Mouse (Mus musculus): ENCODE measurements around the gene Itga6.

Itga6 gene

DNA sequence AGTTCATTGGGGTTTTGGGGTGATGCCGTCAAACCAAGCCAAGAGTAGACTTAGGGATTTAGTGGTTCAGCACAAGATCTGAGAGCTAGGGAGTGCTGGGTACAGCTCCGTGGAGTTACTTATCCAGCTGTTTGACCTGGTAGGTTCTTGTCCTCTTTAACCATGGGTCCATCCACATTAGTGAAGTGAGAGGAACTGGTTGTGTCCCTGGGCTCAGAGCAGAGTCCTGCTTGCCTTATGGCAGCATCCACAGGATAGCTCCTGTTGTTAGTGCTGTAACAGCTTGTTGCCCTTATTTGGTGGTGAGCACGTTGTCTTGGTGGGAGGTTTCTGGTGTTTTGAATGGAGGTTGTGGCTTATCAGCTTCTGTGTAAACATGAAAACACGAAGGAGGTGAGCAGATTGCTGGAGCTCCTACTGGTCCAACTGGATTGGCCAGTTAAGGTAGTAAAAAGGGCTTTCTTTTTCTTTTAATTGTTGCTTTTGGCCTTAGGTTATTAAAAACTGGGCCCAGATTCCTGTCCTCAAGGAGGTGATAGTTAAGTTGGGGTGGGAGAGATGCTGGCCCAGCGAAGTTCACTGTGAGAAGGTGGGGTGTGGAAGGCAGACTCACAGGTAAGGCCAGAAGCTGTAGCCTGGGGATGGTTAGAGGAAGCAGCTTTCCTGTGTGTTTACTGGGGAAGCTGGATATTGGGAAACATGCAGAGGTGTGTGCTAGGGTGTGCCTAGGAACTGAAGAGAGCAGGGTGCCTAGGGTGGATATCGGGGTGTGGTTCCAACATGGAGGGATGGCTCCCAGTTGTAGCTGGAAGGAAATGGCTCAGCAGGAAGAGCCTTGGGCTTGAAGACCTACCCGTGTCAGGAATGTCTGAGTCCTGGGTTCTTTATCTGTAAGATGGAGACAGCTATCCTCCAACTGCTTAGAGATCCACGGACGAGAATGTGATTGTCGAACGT is 60.5 kb downstream of the Itga6 start:
- DNase-seq, result no peak

DNA sequence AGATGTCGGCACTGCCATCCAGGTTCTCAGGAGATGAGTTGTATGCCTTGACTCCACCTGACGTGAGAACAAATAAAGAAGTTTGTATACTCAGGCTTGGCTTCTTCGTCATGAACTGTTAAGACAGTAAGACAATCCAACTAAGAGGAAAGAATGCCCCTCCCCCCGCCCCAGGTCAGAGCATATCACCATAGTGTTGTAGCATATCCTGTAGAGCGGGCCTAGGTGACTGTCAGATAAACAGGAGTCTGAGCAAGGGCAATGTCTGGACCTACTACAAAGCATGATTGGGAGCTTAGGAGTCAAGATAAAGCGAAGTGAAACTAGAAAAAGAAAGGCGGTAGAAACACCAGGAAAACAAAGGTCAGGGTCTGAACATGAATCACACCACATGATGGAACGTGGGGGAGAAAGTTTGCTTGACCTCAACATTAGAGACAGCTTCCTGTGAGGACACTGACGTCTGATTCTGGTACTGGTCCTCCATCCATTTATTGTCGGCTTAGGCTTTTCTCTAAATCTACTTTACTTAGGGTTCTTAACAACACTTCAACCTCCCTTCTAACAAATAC is 64.0 kb downstream of the Itga6 start:
- DNase-seq, result no peak

DNA sequence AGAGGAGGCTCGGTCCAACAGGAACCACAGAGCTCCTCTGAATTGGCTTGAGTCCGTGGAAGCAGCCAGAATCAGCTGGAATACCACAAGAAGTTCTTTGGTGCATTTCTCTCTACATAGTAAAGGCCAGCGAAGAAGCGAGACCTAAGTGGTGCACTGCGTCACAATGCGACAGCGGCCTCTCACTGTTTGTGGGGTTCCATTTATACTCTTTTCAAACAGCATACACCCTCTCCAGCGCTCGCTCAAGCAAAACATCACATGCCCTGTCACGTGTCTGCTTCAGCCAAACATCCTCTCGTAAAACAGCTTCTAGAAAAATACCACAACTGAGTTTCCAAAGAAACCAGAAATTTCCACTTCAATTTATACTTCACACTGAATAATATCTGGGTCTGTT is 64.6 kb downstream of the Itga6 start:
- no peak for DNase-seq

DNA sequence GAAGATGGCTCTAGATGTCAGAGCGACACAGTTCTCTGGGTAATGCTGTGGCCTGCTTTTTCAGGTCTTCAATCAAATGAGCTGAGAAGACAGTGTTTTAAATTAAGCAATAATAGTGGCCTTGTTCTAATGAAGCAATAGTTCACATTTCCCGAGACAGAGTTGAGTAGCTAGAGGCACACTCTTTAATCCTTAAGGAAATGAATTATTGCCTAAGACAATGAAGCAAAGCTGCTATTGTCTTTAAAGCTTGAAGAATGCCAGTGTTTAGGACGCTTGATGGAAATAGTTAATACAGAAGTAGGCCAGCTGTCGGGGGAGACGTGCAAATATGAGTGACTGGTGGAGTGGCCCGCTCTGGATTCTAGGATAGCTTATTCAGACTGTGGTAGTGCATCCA is 65.5 kb downstream of the Itga6 start:
- DNase-seq, result no peak

DNA sequence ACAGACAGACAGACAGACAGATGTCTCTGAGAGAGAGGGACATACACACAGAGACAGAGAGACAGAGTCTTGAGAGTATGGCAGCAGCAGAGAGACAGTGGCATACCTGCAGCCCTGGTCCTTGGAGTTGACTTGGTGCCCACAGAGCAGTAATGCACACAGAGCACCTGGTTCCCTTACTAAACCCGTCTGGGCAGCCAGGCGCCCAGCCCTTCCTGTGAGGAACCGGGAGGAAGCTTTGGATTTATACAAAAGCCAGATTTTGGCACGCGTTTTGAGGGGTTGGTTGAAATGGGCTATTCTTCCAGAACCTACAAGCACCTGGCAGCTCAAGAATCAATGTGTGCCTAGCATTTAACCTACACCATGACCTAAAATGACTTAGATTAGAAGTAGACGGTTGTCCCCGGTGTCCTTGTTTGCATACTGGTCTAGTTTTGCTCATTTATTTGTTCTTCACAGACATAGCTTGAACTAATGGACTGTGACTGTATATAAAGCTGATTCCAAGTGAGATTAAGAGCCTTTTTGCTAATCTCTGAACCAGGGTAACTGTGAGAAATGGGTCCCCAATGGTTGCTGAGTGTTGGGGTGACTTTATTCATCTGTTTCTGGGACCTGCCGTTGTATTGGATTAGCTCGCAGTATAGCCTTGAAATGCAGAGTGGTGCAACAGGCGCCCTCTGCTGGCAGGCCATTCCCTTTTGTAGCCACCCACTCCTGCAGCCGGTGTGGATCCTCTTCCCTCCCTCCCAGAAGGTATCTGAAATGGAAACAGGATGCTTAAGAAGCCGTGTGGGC is 67.0 kb downstream of the Itga6 start:
- peak; percentile 93 to 96 for DNase-seq

DNA sequence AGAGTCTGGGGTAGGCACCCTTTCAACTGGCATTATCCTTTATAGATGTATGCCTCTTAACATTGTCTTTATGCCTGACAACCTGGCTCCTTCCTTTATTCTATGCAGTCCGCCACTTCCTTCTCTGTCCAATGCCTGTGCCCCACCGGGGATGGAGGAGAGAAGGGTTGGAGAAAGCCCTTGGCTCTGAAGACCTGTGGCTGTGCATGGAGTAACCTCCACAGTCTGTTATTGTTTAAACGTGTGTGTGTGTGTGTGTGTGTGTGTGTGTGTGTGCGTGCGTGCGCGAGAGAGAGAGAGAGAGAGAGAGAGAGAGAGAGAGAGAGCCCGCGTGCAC is 67.6 kb downstream of the Itga6 start:
- no peak for DNase-seq

DNA sequence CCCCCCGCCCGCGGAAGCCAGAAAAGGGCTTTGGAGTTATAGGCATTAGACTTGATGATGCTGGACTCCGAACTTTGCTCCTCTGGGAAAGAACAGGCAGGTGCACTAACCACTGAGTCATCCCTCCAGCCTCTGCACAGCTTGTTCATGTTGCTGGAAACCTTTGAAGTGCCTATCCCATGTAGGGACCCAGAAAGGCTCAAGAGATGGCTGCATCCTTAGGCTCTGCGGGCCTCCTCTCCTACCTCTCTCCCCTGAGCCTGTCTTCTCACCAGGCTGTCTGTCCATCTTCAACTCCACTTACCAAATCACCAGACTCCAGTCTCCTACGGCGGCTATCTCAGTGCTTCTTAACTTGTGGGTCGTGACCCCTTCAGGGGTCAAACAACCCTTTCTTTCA is 68.0 kb downstream of the Itga6 start:
- no peak for DNase-seq

DNA sequence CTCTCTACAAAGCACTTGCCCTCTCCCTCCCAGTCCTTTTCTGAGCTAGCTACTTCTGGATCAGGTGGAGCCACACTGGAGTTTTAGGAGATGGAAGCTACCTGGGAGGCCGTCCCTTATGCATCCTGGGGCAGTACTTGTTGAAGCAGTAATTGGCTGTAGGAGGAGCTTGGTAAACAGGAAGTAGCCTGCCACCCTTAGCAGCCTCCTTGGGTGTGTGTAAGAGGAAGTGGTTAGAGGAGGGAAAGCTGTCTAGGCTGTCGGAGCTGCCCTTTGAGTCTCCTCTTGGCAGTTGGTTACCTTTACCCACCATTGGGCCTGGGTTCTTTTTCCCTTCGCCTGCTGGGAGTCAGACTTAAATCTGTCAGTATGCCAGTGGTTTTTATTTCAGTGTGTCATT is 68.6 kb downstream of the Itga6 start:
- no peak for DNase-seq

DNA sequence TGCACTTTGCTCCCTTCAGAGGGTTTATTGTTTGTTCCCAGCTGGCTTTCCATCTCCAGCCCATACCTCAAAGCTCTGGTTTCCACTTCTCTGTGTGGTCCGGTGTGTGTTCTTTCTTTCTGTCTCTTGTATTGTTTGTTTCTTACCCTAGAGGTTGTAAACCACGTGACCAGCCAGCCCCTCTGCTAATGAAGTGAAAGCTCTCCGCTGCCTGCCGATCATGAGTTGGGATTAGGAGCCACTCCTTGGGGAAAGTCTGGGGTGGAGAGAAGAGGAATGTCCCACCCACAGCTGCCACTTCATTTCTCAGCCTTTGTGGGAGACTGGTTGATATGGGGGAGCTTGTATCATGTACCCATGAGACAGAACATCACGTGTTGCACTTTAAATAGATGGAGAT is 69.9 kb downstream of the Itga6 start:
- no peak for DNase-seq

DNA sequence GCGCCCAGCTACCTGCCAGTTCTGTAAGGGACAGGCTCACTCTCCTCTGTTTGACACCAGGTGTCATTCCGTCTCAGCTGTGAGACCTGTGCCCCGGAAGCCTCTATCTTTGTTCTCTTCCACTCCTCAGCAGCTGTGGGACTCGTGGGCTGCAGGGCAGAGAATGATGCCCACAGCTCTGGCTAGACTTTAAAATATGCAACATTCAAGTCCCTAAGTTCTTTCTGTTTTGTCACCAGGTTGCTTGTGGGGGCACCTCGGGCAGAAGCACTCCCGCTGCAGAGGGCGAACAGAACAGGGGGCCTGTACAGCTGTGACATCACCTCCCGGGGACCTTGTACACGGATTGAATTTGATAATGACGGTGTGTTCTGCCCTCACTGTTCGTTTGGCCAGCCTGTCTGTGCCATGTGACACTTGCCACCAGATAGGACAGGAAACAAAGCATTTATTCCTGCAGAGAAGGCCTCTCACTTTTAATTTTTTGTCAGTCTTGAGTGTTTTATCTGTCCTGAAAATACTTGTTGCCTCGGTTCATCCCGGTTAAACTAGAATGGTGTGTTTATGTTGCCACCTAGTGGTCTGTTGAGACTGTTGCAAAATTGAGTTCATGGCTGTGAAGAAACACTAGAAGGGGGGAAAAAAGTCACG is 71.1 kb downstream of the Itga6 start:
- DNase-seq, result peak; percentile 29 to 58

DNA sequence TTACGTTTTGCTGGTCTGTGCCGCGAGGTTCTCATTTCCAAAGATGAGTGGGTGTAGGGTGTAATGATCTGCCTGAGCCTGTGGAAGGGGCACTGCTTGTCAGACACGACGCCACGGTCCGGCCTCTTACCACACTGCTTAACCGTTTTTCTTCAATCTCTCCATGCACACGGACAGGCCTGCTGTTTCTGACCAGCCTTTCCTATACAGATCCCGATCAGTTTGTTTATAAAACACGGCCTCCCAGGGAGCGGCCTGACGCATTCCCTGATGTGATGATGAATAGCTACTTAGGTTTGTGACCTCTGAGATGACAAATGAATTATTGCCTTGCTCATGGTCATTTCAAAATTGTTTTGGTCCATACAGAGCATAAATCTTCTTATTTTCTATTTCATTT is 78.7 kb downstream of the Itga6 start:
- no peak for DNase-seq

DNA sequence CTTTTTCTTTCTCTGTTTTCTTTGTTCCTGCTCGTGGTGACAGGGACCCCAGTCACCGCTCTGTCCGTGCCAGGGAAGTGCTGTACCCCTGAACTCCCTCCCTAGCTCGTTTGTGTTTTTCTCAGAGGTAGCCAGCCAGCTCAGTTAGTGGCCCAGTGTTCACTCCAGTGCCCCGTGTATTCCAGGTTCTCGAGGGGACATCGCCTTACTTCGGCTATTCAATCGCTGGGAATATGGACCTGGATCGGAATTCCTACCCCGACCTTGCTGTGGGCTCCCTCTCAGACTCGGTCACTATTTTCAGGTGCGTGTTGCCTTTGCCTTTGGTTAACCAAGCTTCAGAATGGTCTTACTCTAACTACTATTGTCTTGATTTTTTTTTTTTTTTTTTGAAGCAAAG is 82.3 kb downstream of the Itga6 start:
- DNase-seq, result no peak

DNA sequence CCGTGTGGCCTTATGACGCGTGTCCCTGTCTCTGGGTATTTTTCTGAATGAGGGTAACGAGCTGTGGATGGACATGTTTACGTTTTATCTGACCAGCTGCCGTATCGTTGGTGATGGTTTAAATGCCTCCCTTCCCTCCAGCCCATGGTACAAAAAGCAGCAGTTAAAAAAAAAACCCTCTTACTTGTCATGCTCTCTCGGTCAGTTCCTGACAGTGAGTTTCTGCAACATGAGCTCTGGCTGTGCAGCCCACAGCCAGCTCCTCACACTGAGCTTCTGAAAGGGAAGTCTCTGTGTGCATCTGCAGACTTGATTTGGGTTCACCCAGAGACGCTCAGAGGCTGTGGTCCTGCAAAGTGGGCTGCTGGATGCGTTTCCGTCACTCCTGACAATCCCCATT is 83.5 kb downstream of the Itga6 start:
- DNase-seq, result no peak

DNA sequence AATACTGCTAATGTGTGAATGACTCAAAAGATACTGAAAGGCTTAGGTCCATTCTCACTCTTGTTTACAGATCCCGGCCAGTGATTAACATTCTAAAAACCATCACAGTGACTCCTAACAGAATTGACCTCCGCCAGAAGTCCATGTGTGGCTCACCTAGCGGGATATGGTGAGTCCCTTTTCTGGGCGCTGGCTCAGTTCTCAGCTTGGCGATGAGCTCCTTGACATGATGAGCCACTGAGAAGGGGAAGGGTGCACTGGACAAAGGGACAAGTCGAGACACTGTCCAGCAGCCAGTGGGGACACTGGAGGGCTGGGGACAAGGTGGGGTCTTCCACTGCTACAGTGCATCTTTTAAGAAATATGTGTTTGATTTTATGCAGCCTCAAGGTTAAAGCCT is 88.2 kb downstream of the Itga6 start:
- DNase-seq, result no peak

DNA sequence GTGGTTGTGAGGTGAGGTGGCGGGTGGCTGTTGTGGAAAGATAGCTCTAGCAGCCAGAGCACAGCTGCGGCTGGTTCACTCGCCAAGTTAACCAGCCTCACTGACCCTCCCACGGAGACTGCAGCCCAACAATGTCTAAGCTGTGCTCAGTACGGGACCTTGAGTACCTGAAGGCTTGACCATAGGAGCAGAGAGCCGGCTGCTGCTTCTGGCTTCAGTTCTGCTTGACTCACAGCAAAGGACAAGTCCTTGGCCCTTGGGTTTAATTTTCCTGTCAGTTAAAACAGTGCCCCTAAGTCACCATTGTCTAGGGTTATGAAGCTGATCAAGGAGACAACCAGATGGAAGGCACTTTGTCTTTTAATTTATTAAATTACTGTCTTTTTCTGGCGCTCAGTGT is 89.0 kb downstream of the Itga6 start:
- DNase-seq, result peak in 1 of 2 experiments; percentile 8

DNA sequence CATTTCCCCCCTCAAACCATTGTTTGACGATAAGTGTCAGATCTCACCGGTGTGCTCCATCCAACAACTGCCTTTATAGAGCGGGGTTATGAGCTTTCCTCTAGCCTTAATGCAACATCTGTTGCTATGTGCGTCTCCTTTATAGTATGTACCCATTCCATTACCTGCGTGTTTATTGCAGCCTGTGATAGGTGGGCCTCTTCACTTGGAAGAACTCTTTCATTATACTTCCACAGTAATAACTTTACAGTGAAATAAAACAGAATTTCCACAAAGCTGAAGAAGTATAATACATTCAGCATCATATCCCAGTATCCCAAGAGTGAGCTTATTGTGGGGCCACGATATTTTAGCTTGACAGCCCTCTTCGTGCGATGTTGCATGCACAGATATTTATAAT is 90.1 kb downstream of the Itga6 start:
- no peak for DNase-seq

DNA sequence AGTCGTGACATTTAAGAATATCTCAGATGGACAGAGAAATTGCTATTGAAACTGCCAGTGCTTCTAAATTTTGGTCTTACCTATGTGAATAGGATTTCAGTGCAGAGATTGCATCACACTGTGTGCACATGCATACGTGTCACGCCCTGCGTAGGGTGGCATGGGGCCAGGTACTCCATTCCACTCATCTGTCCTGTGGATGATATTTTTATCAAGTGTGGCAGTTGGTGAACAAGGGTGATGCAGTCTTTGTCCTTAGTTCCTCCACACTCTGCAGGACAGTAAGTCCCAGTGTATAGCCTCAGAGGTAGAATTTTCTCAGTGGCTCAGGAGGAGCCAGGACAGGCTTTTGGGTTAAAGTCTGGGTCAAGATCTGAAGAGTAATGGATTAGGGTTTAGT is 90.8 kb downstream of the Itga6 start:
- DNase-seq, result no peak

DNA sequence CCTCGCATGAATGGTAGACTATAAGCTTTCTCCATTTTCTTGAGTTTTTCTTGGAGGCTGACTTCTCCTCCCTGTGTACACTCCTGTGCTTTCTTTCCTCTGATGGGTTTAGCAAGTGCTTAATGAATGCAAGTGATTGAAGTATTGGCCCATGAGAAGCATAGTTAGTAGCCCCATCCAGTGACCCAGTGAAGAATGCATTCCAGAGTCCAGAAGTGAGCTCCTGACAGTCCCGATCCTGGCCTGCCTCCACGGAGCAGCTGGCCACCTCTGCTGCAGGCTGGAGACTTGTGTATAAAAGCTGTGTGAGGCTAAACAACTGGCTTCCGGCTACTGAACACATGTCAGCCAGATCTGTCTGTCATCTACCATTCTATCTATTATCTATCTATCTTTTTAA is 91.8 kb downstream of the Itga6 start:
- DNase-seq, result no peak

DNA sequence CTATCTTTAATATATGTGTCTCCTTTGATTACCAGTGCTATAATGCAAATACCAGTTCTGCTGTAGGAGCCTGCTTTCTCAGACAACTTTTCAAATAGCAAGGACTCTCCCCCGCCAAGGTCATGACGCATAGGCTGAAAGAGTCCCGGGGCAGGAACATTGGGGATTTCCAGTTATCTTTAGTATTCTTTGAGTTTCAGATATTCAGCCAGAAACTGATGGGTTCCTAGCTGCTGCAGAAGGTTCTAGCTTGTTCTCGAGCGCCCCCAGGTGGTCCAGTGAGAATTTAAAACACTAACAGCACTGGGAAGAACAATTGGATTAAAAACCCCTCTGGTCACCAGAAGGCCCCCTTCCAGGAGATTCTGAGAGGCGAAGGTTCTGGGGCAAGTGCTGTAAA is 92.4 kb downstream of the Itga6 start:
- DNase-seq, result peak; percentile 81 to 84

DNA sequence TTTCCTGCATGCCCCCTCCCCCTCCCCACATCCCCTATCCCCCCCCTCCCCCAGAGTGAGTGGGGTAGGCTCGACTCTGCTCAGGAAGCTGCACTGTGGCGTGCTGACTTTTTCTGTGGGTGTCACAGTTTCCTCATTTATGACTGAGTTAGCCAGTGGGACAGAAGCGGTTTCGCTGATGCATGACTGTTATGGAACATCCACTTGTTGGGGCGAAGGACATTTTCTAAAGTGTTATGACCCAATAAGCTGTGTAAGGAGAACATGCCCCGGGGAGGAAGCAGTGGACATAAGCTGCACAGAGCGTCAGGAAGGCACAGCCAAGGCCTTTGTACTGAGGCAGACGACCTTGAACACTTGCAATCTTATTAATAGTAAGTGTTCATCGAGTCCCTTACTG is 97.9 kb downstream of the Itga6 start:
- no peak for DNase-seq

DNA sequence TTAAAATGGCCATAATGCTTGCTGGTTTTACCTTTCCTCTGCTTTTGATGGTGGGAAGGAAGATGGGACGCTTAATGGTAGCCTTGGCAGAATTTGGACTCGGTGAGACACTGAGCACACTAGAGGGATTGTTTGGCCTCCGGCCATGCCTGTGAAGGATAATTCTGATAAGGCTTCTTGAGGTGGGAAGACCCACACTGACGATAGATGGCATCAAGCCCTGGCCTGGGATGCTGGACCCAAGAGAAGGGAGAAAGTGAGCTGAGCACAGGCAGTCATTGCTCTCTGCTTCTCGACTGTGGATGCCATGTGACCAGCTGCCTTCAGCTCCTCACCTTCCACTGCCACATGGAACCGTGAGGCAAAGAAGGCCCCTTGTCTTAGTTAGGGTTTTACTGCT is 99.5 kb downstream of the Itga6 start:
- DNase-seq, result peak in 1 of 2 experiments; percentile 12

DNA sequence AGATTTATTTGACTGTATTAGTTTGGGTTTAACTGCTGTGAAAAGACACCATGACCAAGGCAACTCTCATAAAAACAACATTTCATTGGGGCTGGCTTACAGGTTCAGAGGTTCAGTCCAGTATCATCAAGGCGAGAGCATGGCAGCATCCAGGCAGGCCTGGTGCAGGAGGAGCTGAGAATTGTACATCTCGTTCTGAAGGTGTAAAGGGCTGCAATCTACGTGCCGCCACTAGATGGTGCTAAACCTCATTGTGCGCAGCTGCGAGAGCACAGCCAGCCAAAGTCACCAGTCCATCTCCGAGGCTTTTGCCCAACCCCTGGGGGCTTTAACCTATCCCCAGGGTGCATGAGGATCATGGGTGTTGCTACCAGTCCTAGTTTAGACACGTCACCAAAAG is 106.7 kb downstream of the Itga6 start:
- DNase-seq, result peak; percentile 71 to 72

DNA sequence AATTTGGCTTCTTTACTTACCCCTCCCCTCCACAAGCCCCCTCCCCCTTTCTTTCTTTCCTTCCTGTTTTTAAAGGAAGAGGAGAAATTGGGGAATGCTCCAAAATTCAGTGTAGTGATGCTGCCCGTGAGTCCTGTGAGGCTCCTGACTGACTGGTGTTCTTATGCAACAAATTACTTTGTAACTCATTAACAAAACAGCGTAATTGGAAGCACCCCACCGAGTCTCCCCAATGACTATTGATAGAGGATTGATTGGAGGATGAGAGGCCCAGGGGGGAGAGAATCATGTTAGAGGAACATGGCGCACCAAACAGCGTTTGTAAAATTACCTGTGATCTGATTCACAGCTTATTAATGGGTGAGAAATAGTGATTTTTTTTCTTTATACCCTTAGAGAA is 109.7 kb downstream of the Itga6 start:
- DNase-seq, result no peak
